Mouse (Mus musculus) neural tube, embryonic 13.5 days (tissue): ENCODE measurements around the gene Syne2. TPM values are rescaled to one million over a fixed set of nuclear protein-coding genes. Genes with fewer than 3 reads are reported as not detected.

Experiments
- ATAC-seq: fragments of 200-750 bp; cut with Nextera tagmentation; 2 replicates; pipeline ENCODE4 v1.8.0; 2017; ENCODE audit warnings: low read depth, mild to moderate bottlenecking, moderate TSS enrichment, moderate library complexity
- H3K27ac ChIP-seq: fragments of 300-500 bp; sonication (generic); replicated peaks from 2 replicates; pipeline ENCODE4 v1.5.1; 2015; ENCODE audit warnings: moderate library complexity, mild to moderate bottlenecking, inconsistent platforms
- H3K27me3 ChIP-seq: fragments of 300-500 bp; sonication (generic); 2 replicates; pipeline ENCODE4 v1.6.1; 2015; ENCODE audit warnings: mild to moderate bottlenecking, inconsistent platforms
- H3K36me3 ChIP-seq: fragments of 300-500 bp; sonication (generic); 2 replicates; pipeline ENCODE4 v1.6.1; 2015; ENCODE audit warnings: mild to moderate bottlenecking, inconsistent platforms
- H3K4me1 ChIP-seq: fragments of 300-500 bp; sonication (generic); replicated peaks from 2 replicates; pipeline ENCODE4 v1.6.1; 2015; ENCODE audit warnings: inconsistent platforms
- H3K4me2 ChIP-seq: fragments of 300-500 bp; sonication (generic); 2 replicates; pipeline ENCODE4 v1.6.1; 2015; ENCODE audit warnings: inconsistent platforms, mild to moderate bottlenecking, moderate library complexity
- H3K4me3 ChIP-seq: fragments of 300-500 bp; sonication (generic); 2 replicates; pipeline ENCODE4 v1.5.1; 2015; ENCODE audit warnings: mild to moderate bottlenecking, inconsistent platforms
- H3K9ac ChIP-seq: fragments of 300-500 bp; sonication (generic); 2 replicates; pipeline ENCODE4 v1.6.1; 2015; ENCODE audit warnings: moderate library complexity, mild to moderate bottlenecking, inconsistent platforms
- H3K9me3 ChIP-seq: fragments of 300-500 bp; sonication (generic); 2 replicates; pipeline ENCODE4 v1.6.1; 2016; ENCODE audit warnings: inconsistent platforms
- WGBS: fragments of 180-500 bp; shearing (Covaris S2); methylation state at CpG from one replicate; pipeline ENCODE4 v1.1.7; 2015; 5-methylcytosine and 5-hydroxymethylcytosine counted together
- polyA plus RNA-seq: library from polyadenylated mRNA; unstranded; fragments of >200 nt; fragmentation: Nextera tagmentation; extraction: Ambion mirVana; gene quantifications from 2 replicates; pipeline ENCODE4 v1.2.1, GENCODE M21; 2015

The Syne2 gene
- polyA plus RNA-seq, 1 experiment from 2014 or later: 48.5 TPM

GRCm38 (mm10) chr12:75816981-75817856, 715 bp upstream of the Syne2 start:
- Histone ChIP-seq H3K36me3 (no peaks in the 10 kb centered on the region), H3K4me2 (peak overlapping the region; percentile 87), H3K27me3 (peaks cover 19% of the 10 kb centered on the region), H3K9ac (peak overlapping the region; percentile 89), H3K4me1 (peaks cover 36% of the 10 kb centered on the region), H3K9me3 (no peaks in the 10 kb centered on the region; the same call in 1 of the 2 replicates), H3K4me3 (peak overlapping the region; percentile 94), H3K27ac (no peak overlapping the region)
- ATAC-seq: no peak; the same call in 1 of the 2 replicates
- WGBS: 14% methylated on average over 25 of the region's 25 CpGs

GRCm38 (mm10) chr12:75818453-75819434, 810 bp downstream of the Syne2 start:
- peak; percentile 82 for ATAC-seq
- peak overlapping the region; percentile 68 for H3K27ac ChIP-seq
- H3K4me1 ChIP-seq: peaks cover 39% of the 10 kb centered on the region
- peak overlapping the region; percentile 87 for H3K4me2 ChIP-seq
- peaks cover 19% of the 10 kb centered on the region for H3K27me3 ChIP-seq
- peak overlapping the region; percentile 94 for H3K4me3 ChIP-seq
- H3K36me3 ChIP-seq: no peaks in the 10 kb centered on the region
- H3K9me3 ChIP-seq: no peaks in the 10 kb centered on the region; the same call in 1 of the 2 replicates
- under 1% methylated on average over 90 of the region's 93 CpGs for WGBS
- H3K9ac ChIP-seq: peak overlapping the region; percentile 89

- Histone ChIP-seq H3K36me3 (no peaks in the 10 kb centered on the region), H3K4me3 (peak overlapping the region; percentile 94), H3K27ac (peak overlapping the region; percentile 68; the same call in 1 of the 2 replicates), H3K9me3 (no peaks in the 10 kb centered on the region), H3K4me2 (peak overlapping the region; percentile 87), H3K9ac (peak overlapping the region; percentile 89), H3K4me1 (peaks cover 39% of the 10 kb centered on the region), H3K27me3 (peaks cover 19% of the 10 kb centered on the region)
- WGBS: 7% methylated on average over 11 of the region's 11 CpGs
- ATAC-seq: no peak
Observed at GRCm38 (mm10) chr12:75819481-75819880, 1.5 kb downstream of the Syne2 start.

GRCm38 (mm10) chr12:75820216-75820615, 2.3 kb downstream of the Syne2 start:
- no peak for ATAC-seq
- H3K27ac ChIP-seq: no peak overlapping the region
- peaks cover 39% of the 10 kb centered on the region for H3K4me1 ChIP-seq
- H3K36me3 ChIP-seq: no peaks in the 10 kb centered on the region
- peak overlapping the region; percentile 87; the same call in 1 of the 2 replicates for H3K4me2 ChIP-seq
- H3K4me3 ChIP-seq: no peak overlapping the region
- 77% methylated on average over 7 of the region's 7 CpGs for WGBS
- H3K27me3 ChIP-seq: peaks cover 17% of the 10 kb centered on the region
- no peaks in the 10 kb centered on the region for H3K9me3 ChIP-seq
- no peak overlapping the region for H3K9ac ChIP-seq

GRCm38 (mm10) chr12:75822122-75822521, 4.2 kb downstream of the Syne2 start:
- Histone ChIP-seq H3K36me3 (no peaks in the 10 kb centered on the region), H3K4me3 (no peak overlapping the region), H3K27me3 (peaks cover 4% of the 10 kb centered on the region), H3K27ac (no peak overlapping the region), H3K4me2 (no peak overlapping the region), H3K4me1 (peaks cover 44% of the 10 kb centered on the region), H3K9ac (no peak overlapping the region), H3K9me3 (no peaks in the 10 kb centered on the region)
- no peak for ATAC-seq
- 50% methylated on average over 6 of the region's 6 CpGs for WGBS

- no peak overlapping the region for H3K9ac ChIP-seq
- 93% methylated on average over 6 of the region's 6 CpGs for WGBS
- ATAC-seq: no peak
- no peaks in the 10 kb centered on the region for H3K9me3 ChIP-seq
- no peak overlapping the region for H3K27ac ChIP-seq
- H3K27me3 ChIP-seq: no peaks in the 10 kb centered on the region
- peaks cover 44% of the 10 kb centered on the region for H3K4me1 ChIP-seq
- no peak overlapping the region for H3K4me2 ChIP-seq
- no peak overlapping the region for H3K4me3 ChIP-seq
- H3K36me3 ChIP-seq: no peaks in the 10 kb centered on the region
Observed at GRCm38 (mm10) chr12:75823475-75823874, 5.5 kb downstream of the Syne2 start.

- no peaks in the 10 kb centered on the region for H3K27me3 ChIP-seq
- no peak overlapping the region for H3K27ac ChIP-seq
- H3K4me3 ChIP-seq: no peak overlapping the region
- H3K9ac ChIP-seq: no peak overlapping the region
- peaks cover 37% of the 10 kb centered on the region for H3K4me1 ChIP-seq
- no peak overlapping the region for H3K4me2 ChIP-seq
- no peaks in the 10 kb centered on the region for H3K36me3 ChIP-seq
- H3K9me3 ChIP-seq: no peaks in the 10 kb centered on the region
- 86% methylated on average over 7 of the region's 7 CpGs for WGBS
- ATAC-seq: no peak
Observed at GRCm38 (mm10) chr12:75825458-75825857, 7.5 kb downstream of the Syne2 start.

GRCm38 (mm10) chr12:75826699-75827353, 8.9 kb downstream of the Syne2 start:
- ATAC-seq: no peak
- no peaks in the 10 kb centered on the region for H3K27me3 ChIP-seq
- no peak overlapping the region for H3K9ac ChIP-seq
- H3K4me2 ChIP-seq: no peak overlapping the region
- no peaks in the 10 kb centered on the region for H3K9me3 ChIP-seq
- no peak overlapping the region for H3K4me3 ChIP-seq
- H3K27ac ChIP-seq: no peak overlapping the region
- H3K4me1 ChIP-seq: peaks cover 25% of the 10 kb centered on the region
- no peaks in the 10 kb centered on the region for H3K36me3 ChIP-seq
- WGBS: 66% methylated on average over 10 of the region's 10 CpGs

- H3K36me3 ChIP-seq: no peaks in the 10 kb centered on the region
- H3K9me3 ChIP-seq: no peaks in the 10 kb centered on the region
- H3K4me3 ChIP-seq: no peak overlapping the region
- ATAC-seq: no peak
- 81% methylated on average over 15 of the region's 15 CpGs for WGBS
- no peak overlapping the region for H3K9ac ChIP-seq
- no peak overlapping the region for H3K4me2 ChIP-seq
- H3K27ac ChIP-seq: no peak overlapping the region
- no peaks in the 10 kb centered on the region for H3K27me3 ChIP-seq
- H3K4me1 ChIP-seq: peaks cover 18% of the 10 kb centered on the region
Observed at GRCm38 (mm10) chr12:75827751-75828150, 9.8 kb downstream of the Syne2 start.

- Histone ChIP-seq H3K9me3 (no peaks in the 10 kb centered on the region), H3K4me1 (peaks cover 31% of the 10 kb centered on the region), H3K27me3 (no peaks in the 10 kb centered on the region), H3K4me2 (no peak overlapping the region), H3K27ac (no peak overlapping the region), H3K4me3 (no peak overlapping the region), H3K9ac (no peak overlapping the region), H3K36me3 (no peaks in the 10 kb centered on the region)
- ATAC-seq: no peak
- 69% methylated on average over 5 of the region's 5 CpGs for WGBS
Observed at GRCm38 (mm10) chr12:75829616-75830015, 11.7 kb downstream of the Syne2 start.

GRCm38 (mm10) chr12:75833149-75833959, 15.4 kb downstream of the Syne2 start:
- 69% methylated on average over 12 of the region's 12 CpGs for WGBS
- no peak for ATAC-seq

More at GRCm38 (mm10) chr12:75833149-75833959, 15.4 kb downstream of the Syne2 start:
- Histone ChIP-seq H3K36me3 (no peaks in the 10 kb centered on the region), H3K4me2 (no peak overlapping the region), H3K9me3 (no peaks in the 10 kb centered on the region), H3K27me3 (no peaks in the 10 kb centered on the region), H3K9ac (no peak overlapping the region), H3K4me3 (no peak overlapping the region), H3K4me1 (peaks cover 29% of the 10 kb centered on the region), H3K27ac (no peak overlapping the region)
